Mouse (Mus musculus) lung, embryonic 16.5 days (tissue): Measurements from ENCODE around the gene Foxf1. TPM values are rescaled to one million over a fixed set of nuclear protein-coding genes. Genes with fewer than 3 reads are reported as not detected.

Experiments used
- ATAC-seq: fragments of 200-750 bp; cut with Nextera tagmentation; 2 replicates; pipeline ENCODE4 v1.8.0; 2017; ENCODE audit warnings: low read depth, mild to moderate bottlenecking, moderate library complexity
- H3K27ac ChIP-seq: fragments of 300-500 bp; sonication (generic); 2 replicates; pipeline ENCODE4 v1.5.1; 2014; ENCODE audit warnings: mild to moderate bottlenecking, control low read depth, low read length
- H3K27me3 ChIP-seq: fragments of 300-500 bp; sonication (generic); 2 replicates; pipeline ENCODE4 v1.6.1; 2014; ENCODE audit warnings: low read depth, low read length, mixed read lengths; ENCODE audit not compliant: control insufficient read depth, insufficient read depth
- H3K36me3 ChIP-seq: fragments of 300-500 bp; sonication (generic); 2 replicates; pipeline ENCODE4 v1.6.1; 2014; ENCODE audit warnings: low read length; ENCODE audit not compliant: control insufficient read depth, insufficient read depth
- H3K4me1 ChIP-seq: fragments of 300-500 bp; sonication (generic); replicated peaks from 2 replicates; pipeline ENCODE4 v1.6.1; 2014; ENCODE audit warnings: low read length, mixed read lengths; ENCODE audit not compliant: control insufficient read depth, insufficient read depth
- H3K4me2 ChIP-seq: fragments of 300-500 bp; sonication (generic); 2 replicates; pipeline ENCODE4 v1.6.1; 2014; ENCODE audit warnings: low read depth, low read length, control low read depth
- H3K4me3 ChIP-seq: fragments of 300-500 bp; sonication (generic); 2 replicates; pipeline ENCODE4 v1.5.1; 2014; ENCODE audit warnings: mild to moderate bottlenecking, low read length, control low read depth
- H3K9ac ChIP-seq: fragments of 300-500 bp; sonication (generic); 2 replicates; pipeline ENCODE4 v1.6.1; 2014; ENCODE audit warnings: low read length, control low read depth
- H3K9me3 ChIP-seq: fragments of 300-500 bp; sonication (generic); 2 replicates; pipeline ENCODE4 v1.6.1; 2016; ENCODE audit warnings: low read length; ENCODE audit not compliant: control insufficient read depth
- WGBS: fragments of 180-500 bp; shearing (Covaris S2); extraction: QIAGEN DNeasy Blood & Tissue Kit; methylation state at CpG from one replicate; pipeline ENCODE4 v1.1.7; 2014; 5-methylcytosine and 5-hydroxymethylcytosine counted together
- polyA plus RNA-seq: library from polyadenylated mRNA; unstranded; fragments of >200 nt; fragmentation: Nextera tagmentation; extraction: Ambion mirVana; gene quantifications from 2 replicates; pipeline ENCODE4 v1.2.1, GENCODE M21; 2015

The Foxf1 gene
- polyA plus RNA-seq, 1 experiment from 2014 or later, result 138 TPM

GRCm38 (mm10) chr8:121079944-121080343 lies 4.2 kb upstream of the Foxf1 start:
- H3K9ac ChIP-seq, result peak overlapping the region; percentile 83
- H3K4me2 ChIP-seq, result peak overlapping the region; percentile 79
- H3K27ac ChIP-seq, result no peak overlapping the region
- H3K4me1 ChIP-seq, result peaks cover 2% of the 10 kb centered on the region; the same call in 1 of the 2 replicates
- ATAC-seq, result no peak
- H3K27me3 ChIP-seq, result peaks cover 51% of the 10 kb centered on the region
- WGBS, result 31% methylated on average over 12 of the region's 12 CpGs
- peak overlapping the region; percentile 57 for H3K4me3 ChIP-seq
- no peaks in the 10 kb centered on the region for H3K9me3 ChIP-seq
- H3K36me3 ChIP-seq, result no peaks in the 10 kb centered on the region

DNA sequence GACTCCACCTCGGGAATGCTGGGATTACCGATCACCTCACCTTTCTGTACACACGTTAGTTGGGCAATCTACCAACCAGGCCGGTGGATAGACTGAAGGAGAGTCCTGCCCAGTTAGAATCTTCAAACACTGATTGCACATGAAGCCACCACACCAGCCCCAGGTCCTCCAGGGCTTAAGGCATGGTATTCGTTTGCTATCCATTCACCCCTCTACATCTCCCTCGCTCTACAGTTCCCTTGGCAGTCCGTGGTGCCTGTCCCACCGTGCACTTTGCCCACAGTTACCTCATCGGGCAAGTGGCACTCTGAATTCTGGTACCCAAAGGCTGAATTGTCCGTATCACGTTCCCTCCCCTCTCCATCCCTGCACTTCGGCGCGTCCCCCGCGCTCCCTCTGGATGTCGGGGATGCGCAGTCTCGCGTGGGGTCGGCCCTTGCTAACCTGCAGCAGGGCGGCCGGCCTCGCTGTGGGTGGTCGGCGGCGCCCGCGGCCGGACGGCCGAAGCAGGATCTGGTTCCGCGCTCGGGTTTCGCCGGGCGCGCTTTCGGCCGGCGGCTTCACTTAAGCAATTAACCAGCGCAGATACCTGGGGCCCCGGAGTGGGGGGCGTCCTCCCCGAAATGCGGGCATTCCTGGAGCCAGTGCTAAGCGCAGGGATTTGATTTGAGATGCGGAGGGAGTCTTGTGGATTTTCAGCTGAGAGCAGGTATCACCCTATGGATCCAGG lies 3.7 kb upstream of the Foxf1 start:
- peak overlapping the region; percentile 83 for H3K9ac ChIP-seq
- H3K4me3 ChIP-seq, result peak overlapping the region; percentile 57
- H3K36me3 ChIP-seq, result no peaks in the 10 kb centered on the region
- peaks cover 57% of the 10 kb centered on the region for H3K27me3 ChIP-seq
- peaks cover 2% of the 10 kb centered on the region; the same call in 1 of the 2 replicates for H3K4me1 ChIP-seq
- H3K9me3 ChIP-seq, result no peaks in the 10 kb centered on the region
- ATAC-seq, result no peak
- H3K27ac ChIP-seq, result peak overlapping the region; percentile 23; the same call in 1 of the 2 replicates
- 1% methylated on average over 49 of the region's 49 CpGs for WGBS
- H3K4me2 ChIP-seq, result peak overlapping the region; percentile 79

- H3K36me3 ChIP-seq, result no peaks in the 10 kb centered on the region
- WGBS, result 8% methylated on average over 7 of the region's 7 CpGs
- peak overlapping the region; percentile 57 for H3K4me3 ChIP-seq
- H3K9me3 ChIP-seq, result no peaks in the 10 kb centered on the region
- peak overlapping the region; percentile 83 for H3K9ac ChIP-seq
- H3K27ac ChIP-seq, result peak overlapping the region; percentile 99
- no peak for ATAC-seq
- H3K4me2 ChIP-seq, result peak overlapping the region; percentile 79
- peaks cover 65% of the 10 kb centered on the region for H3K27me3 ChIP-seq
- peaks cover 2% of the 10 kb centered on the region; the same call in 1 of the 2 replicates for H3K4me1 ChIP-seq
Measured at GRCm38 (mm10) chr8:121081398-121081797, 2.8 kb upstream of the Foxf1 start.

- ATAC-seq, result no peak
- H3K36me3 ChIP-seq, result no peaks in the 10 kb centered on the region
- H3K9me3 ChIP-seq, result no peaks in the 10 kb centered on the region
- H3K4me3 ChIP-seq, result peak overlapping the region; percentile 57
- peak overlapping the region; percentile 83 for H3K9ac ChIP-seq
- H3K4me1 ChIP-seq, result peaks cover 2% of the 10 kb centered on the region; the same call in 1 of the 2 replicates
- H3K27ac ChIP-seq, result peak overlapping the region; percentile 99
- H3K4me2 ChIP-seq, result peak overlapping the region; percentile 79
- H3K27me3 ChIP-seq, result peaks cover 62% of the 10 kb centered on the region
- 1% methylated on average over 57 of the region's 57 CpGs for WGBS
Measured at GRCm38 (mm10) chr8:121082218-121083092, 1.7 kb upstream of the Foxf1 start.

DNA sequence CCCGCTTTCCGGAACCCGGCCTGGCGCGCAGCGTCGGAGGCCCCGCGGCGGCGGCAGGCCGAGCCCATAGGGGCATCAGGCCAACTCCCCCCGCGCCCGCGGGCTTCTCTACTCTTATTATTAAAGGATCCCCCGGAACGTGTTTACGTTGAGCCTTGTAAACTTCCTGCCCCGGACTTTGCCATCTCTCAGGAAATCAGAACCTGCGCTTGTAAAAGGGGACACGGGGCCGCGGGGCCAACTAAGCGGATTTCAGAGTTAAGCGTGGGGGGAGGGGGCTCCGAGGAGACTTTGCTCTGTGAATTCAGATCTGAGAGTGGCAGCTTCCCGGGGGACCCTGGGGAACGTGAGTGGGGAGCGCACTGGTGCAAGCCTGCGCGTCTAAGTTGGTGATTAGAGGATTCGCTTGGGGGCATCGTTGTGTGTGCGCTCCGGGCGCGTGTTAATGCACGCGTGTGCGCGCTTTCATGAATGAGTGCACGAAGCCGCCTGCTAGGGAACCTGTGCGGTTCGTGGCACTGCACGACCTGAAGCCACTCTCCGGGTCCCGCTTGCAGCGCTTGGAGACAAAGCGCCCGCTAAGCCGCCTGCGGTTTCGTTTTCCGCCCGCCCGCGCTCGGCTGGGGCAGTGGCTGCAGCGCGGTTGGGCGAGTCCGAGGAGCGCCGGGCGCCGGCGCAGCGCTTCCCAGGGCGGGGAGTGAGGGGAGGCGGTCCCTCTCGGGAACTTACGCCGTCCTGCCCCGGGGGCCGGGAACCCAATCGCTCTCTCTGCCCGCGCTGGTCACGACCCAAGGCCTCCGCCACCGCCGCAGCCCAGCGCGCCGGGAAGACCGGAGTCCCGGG lies 872 bp upstream of the Foxf1 start:
- peak overlapping the region; percentile 83 for H3K9ac ChIP-seq
- no peaks in the 10 kb centered on the region for H3K36me3 ChIP-seq
- H3K9me3 ChIP-seq, result no peaks in the 10 kb centered on the region
- peaks cover 2% of the 10 kb centered on the region; the same call in 1 of the 2 replicates for H3K4me1 ChIP-seq
- H3K4me2 ChIP-seq, result peak overlapping the region; percentile 79
- H3K27me3 ChIP-seq, result peaks cover 54% of the 10 kb centered on the region
- H3K4me3 ChIP-seq, result peak overlapping the region; percentile 57
- peak; percentile 85 for ATAC-seq
- under 1% methylated on average over 86 of the region's 89 CpGs for WGBS
- H3K27ac ChIP-seq, result peak overlapping the region; percentile 99

DNA sequence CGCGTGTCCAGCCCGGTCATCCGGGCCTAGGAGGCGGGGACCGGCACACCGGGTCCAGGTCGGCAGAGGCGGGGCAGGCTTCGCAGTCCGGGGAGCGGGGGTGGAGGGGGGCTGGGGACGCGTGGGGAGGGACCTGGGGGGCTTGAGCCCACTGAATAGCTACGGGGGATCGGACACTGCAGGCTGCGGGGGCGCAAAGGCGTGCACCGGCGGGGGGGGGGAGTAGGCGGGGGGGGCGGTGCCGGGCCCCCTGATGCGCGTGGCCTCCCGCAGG lies 313 bp upstream of the Foxf1 start:
- peaks cover 57% of the 10 kb centered on the region for H3K27me3 ChIP-seq
- peak overlapping the region; percentile 99 for H3K27ac ChIP-seq
- 2% methylated on average over 8 of the region's 27 CpGs for WGBS

GRCm38 (mm10) chr8:121085011-121085410 lies 825 bp downstream of the Foxf1 start:
- peak overlapping the region; percentile 83 for H3K9ac ChIP-seq
- peak overlapping the region; percentile 57 for H3K4me3 ChIP-seq
- H3K27ac ChIP-seq, result peak overlapping the region; percentile 99
- H3K4me2 ChIP-seq, result peak overlapping the region; percentile 79
- 1% methylated on average over 30 of the region's 30 CpGs for WGBS
- H3K9me3 ChIP-seq, result no peaks in the 10 kb centered on the region
- peaks cover 2% of the 10 kb centered on the region; the same call in 1 of the 2 replicates for H3K4me1 ChIP-seq
- ATAC-seq, result no peak
- no peaks in the 10 kb centered on the region for H3K36me3 ChIP-seq
- peaks cover 64% of the 10 kb centered on the region for H3K27me3 ChIP-seq

More for the DNA sequence above, 313 bp upstream of the Foxf1 start:
- H3K9me3 ChIP-seq, result no peaks in the 10 kb centered on the region
- H3K4me2 ChIP-seq, result peak overlapping the region; percentile 79
- H3K4me1 ChIP-seq, result peaks cover 2% of the 10 kb centered on the region; the same call in 1 of the 2 replicates
- ATAC-seq, result no peak
- H3K9ac ChIP-seq, result peak overlapping the region; percentile 83
- H3K4me3 ChIP-seq, result peak overlapping the region; percentile 57
- no peaks in the 10 kb centered on the region for H3K36me3 ChIP-seq

GRCm38 (mm10) chr8:121085561-121085960 lies 1.4 kb downstream of the Foxf1 start:
- peaks cover 4% of the 10 kb centered on the region for H3K4me1 ChIP-seq
- H3K4me3 ChIP-seq, result peak overlapping the region; percentile 57
- H3K27me3 ChIP-seq, result peaks cover 66% of the 10 kb centered on the region
- WGBS, result 21% methylated on average over 3 of the region's 3 CpGs
- ATAC-seq, result no peak
- H3K27ac ChIP-seq, result peak overlapping the region; percentile 99
- H3K36me3 ChIP-seq, result no peaks in the 10 kb centered on the region
- H3K9ac ChIP-seq, result peak overlapping the region; percentile 83
- H3K4me2 ChIP-seq, result peak overlapping the region; percentile 79
- no peaks in the 10 kb centered on the region for H3K9me3 ChIP-seq
